Mouse (Mus musculus) liver, embryonic 11.5 days (tissue): ENCODE measurements around the gene 2510039O18Rik. TPM values are rescaled to one million over a fixed set of nuclear protein-coding genes. Genes with fewer than 3 reads are reported as not detected.

ENCODE experiments used
- ATAC-seq: fragments of 200-750 bp; cut with Nextera tagmentation; replicated peaks from 2 replicates; pipeline ENCODE4 v1.8.0; 2017; ENCODE audit warnings: moderate number of reproducible peaks, mild to moderate bottlenecking, moderate TSS enrichment, moderate library complexity; ENCODE audit not compliant: low FRiP score
- DNase-seq: peaks from one replicate; pipeline ENCODE4 v3.0.0-alpha.2; 2017; ENCODE audit warnings: low spot score
- H3K27ac ChIP-seq: fragments of 300-500 bp; sonication (generic); 2 replicates; pipeline ENCODE4 v1.5.1; 2014; ENCODE audit warnings: mild to moderate bottlenecking, low read depth, low read length, control low read depth
- H3K27me3 ChIP-seq: fragments of 300-500 bp; sonication (generic); replicated peaks from 2 replicates; pipeline ENCODE4 v1.6.1; 2014; ENCODE audit warnings: low read length, mixed read lengths; ENCODE audit not compliant: control insufficient read depth, insufficient read depth
- H3K36me3 ChIP-seq: fragments of 300-500 bp; sonication (generic); 2 replicates; pipeline ENCODE4 v1.6.1; 2014; ENCODE audit warnings: mild to moderate bottlenecking, low read length, moderate library complexity, mixed read lengths; ENCODE audit not compliant: control insufficient read depth, insufficient read depth
- H3K4me1 ChIP-seq: fragments of 300-500 bp; sonication (generic); replicated peaks from 2 replicates; pipeline ENCODE4 v1.6.1; 2014; ENCODE audit warnings: low read length, mixed read lengths; ENCODE audit not compliant: control insufficient read depth, insufficient read depth
- H3K4me2 ChIP-seq: fragments of 300-500 bp; sonication (generic); 2 replicates; pipeline ENCODE4 v1.6.1; 2014; ENCODE audit warnings: mild to moderate bottlenecking, control low read depth, moderate library complexity
- H3K4me3 ChIP-seq: fragments of 300-500 bp; sonication (generic); 2 replicates; pipeline ENCODE4 v1.5.1; 2014; ENCODE audit warnings: low read depth, low read length, control low read depth
- H3K9ac ChIP-seq: fragments of 300-500 bp; sonication (generic); 2 replicates; pipeline ENCODE4 v1.6.1; 2014; ENCODE audit warnings: low read depth, low read length, control low read depth
- H3K9me3 ChIP-seq: fragments of 300-500 bp; sonication (generic); 2 replicates; pipeline ENCODE4 v1.6.1; 2016; ENCODE audit warnings: low read length, inconsistent platforms, mixed read lengths; ENCODE audit not compliant: control insufficient read depth
- WGBS: fragments of 180-500 bp; shearing (Covaris S2); extraction: QIAGEN DNeasy Blood & Tissue Kit; methylation state at CpG from one replicate; pipeline ENCODE4 v1.1.7; 2014; 5-methylcytosine and 5-hydroxymethylcytosine counted together
- polyA plus RNA-seq: library from polyadenylated mRNA; unstranded; fragments of >200 nt; fragmentation: Nextera tagmentation; extraction: Ambion mirVana; gene quantifications from 2 replicates; pipeline ENCODE4 v1.2.1, GENCODE M21; 2014

2510039O18Rik gene
- polyA plus RNA-seq = 18.6 and 19.2 TPM in 2 replicates

DNA sequence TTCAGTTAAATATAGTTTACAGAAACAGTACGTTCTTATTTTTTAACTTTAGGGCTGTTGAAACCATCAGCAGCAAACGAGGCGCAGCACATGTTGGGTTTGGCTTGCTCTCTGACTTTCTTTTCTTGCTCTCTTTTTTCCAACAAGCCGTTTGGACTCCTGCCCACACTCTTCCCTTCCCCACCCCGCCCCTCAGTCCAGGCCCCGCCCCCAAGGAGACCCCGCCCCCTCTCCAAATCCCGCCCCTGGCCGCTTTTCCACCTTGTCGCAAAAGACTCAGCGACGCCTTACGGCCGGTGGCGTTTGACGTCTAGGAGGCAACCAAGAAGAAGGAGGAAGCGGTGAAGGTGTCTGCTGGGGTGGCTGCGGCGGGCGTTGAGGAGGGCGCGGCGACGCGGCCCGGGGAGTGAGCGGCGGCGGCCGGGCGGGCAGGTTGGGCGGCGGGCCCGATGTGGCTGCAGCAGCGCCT lies at the start of gene 2510039O18Rik:
2510039O18Rik (plus strand) TSS at position 320 of the 469 bp plus-strand sequence.
- peaks cover 17% of the 10 kb centered on the region for H3K4me1 ChIP-seq
- peak within 1 kb of the TSS; percentile 99 for H3K4me2 ChIP-seq
- WGBS = under 1% methylated on average over 32 of the region's 35 CpGs
- H3K36me3 ChIP-seq = peaks cover 17% of the 10 kb centered on the region
- H3K27ac ChIP-seq = peak within 1 kb of the TSS; percentile 74
- H3K9me3 ChIP-seq = no peaks in the 10 kb centered on the region
- H3K27me3 ChIP-seq = no peaks in the 10 kb centered on the region
- peak within 1 kb of the TSS; percentile 99 for H3K4me3 ChIP-seq
- ATAC-seq = peak; percentile 73
- H3K9ac ChIP-seq = peak within 1 kb of the TSS; percentile 92
- DNase-seq = peak; percentile 84

DNA sequence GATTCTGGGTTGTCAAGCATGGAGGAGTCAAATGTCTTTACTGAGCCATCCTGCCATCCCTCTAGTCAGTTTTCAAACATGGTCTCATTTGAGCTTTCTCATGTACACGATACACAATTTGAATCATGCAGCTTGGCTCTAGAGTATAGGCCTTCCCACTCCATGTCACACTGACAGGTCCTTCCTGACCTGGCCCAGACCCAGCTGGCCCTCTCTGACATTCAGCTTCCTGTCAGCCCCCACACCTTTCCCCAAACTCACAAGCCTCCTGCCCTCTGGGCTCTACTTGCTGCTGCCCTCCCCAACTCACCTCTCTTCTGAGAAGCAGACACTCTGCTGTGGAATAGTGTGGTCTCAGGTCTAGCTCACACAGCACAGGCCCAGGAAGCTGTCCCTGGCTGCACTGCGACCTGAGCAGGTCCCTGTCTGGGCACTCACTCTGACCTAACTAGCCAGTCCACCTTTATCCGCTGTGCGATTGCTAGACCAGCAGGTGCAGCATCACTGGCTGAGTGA lies 44.8 kb upstream of the 2510039O18Rik start:
- peaks cover 35% of the 10 kb centered on the region; the same call in 1 of the 2 replicates for H3K36me3 ChIP-seq
- H3K27ac ChIP-seq = no peak overlapping the region
- H3K9me3 ChIP-seq = no peaks in the 10 kb centered on the region
- H3K4me2 ChIP-seq = no peak overlapping the region
- DNase-seq (no peak), ATAC-seq (no peak)
- peaks cover 3% of the 10 kb centered on the region; the same call in 1 of the 2 replicates for H3K4me1 ChIP-seq
- no peak overlapping the region for H3K4me3 ChIP-seq
- 83% methylated on average over 4 of the region's 4 CpGs for WGBS
- no peaks in the 10 kb centered on the region for H3K27me3 ChIP-seq
- no peak overlapping the region for H3K9ac ChIP-seq

DNA sequence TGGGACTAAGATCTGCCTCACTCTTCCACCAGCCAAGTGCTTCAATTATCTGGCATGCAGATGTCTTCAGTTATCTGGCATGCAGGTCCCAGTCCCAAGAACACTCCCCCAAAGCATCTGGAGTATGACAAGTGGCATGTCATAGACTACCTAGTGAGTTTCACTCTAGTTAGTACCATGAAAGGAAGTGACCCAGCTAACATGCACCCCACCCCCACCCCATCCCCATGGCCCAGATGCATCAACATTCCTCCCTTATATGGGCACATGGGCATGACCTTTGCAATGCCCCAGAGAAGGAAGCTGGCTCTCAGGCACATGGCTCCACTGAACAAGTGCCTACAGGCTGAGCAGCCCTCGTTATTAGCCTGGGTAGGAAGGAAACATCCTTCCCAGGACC lies 44.3 kb upstream of the 2510039O18Rik start:
- Histone ChIP-seq H3K4me1 (peaks cover 5% of the 10 kb centered on the region; the same call in 1 of the 2 replicates), H3K4me3 (no peak overlapping the region), H3K36me3 (peaks cover 36% of the 10 kb centered on the region; the same call in 1 of the 2 replicates), H3K27ac (no peak overlapping the region), H3K27me3 (no peaks in the 10 kb centered on the region), H3K9me3 (no peaks in the 10 kb centered on the region), H3K9ac (no peak overlapping the region), H3K4me2 (no peak overlapping the region)
- DNase-seq = no peak
- 77% methylated on average over 1 of the region's 1 CpGs for WGBS
- no peak for ATAC-seq

DNA sequence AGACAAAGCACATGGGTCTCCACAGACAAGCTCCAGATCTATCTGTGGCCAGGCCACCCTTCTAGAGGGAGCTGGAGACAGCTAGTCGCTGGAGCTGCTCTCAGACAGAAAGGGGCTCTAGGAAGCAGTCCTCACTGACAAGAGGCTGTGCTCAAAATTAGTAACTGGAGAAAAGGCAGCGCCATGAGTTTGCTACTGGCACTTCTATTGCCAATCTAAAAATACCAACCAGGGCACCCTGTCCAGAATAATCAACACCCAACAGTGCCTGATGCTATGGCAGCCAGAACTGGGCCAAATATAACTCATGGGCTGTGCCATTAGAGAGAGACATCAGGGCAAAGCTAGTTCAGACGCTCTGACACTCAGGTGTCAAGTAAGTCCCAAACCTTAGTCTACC lies 43.3 kb upstream of the 2510039O18Rik start:
- Histone ChIP-seq H3K27me3 (no peaks in the 10 kb centered on the region), H3K9me3 (no peaks in the 10 kb centered on the region), H3K4me1 (peaks cover 5% of the 10 kb centered on the region; the same call in 1 of the 2 replicates), H3K9ac (no peak overlapping the region), H3K4me2 (no peak overlapping the region), H3K36me3 (peaks cover 36% of the 10 kb centered on the region; the same call in 1 of the 2 replicates), H3K4me3 (no peak overlapping the region), H3K27ac (no peak overlapping the region)
- no peak for DNase-seq
- no peak for ATAC-seq
- WGBS = 83% methylated on average over 3 of the region's 3 CpGs

DNA sequence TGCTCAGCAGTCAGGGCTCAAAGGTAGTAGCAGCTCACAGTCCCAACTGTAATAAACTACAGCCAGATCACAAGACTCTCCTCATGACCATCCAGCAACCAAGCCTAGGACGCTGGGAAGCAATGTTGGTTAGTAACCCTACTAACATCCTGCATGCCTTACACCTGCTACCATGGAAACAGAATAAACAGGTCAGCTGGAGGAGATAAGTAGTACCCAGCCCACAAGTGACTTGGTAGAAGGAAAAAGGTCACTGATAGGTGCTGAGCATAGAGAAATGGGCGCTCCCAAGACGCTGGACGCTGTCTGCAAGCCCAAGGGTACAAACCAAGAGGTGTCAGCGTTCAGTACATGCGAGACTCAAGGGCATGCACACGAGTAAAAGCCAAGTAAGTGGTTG lies 40.2 kb upstream of the 2510039O18Rik start:
- no peaks in the 10 kb centered on the region for H3K9me3 ChIP-seq
- no peak overlapping the region for H3K4me3 ChIP-seq
- no peaks in the 10 kb centered on the region for H3K27me3 ChIP-seq
- no peak overlapping the region for H3K9ac ChIP-seq
- DNase-seq = no peak
- H3K27ac ChIP-seq = no peak overlapping the region
- WGBS = 86% methylated on average over 7 of the region's 7 CpGs
- peaks cover 37% of the 10 kb centered on the region; the same call in 1 of the 2 replicates for H3K36me3 ChIP-seq
- H3K4me1 ChIP-seq = peaks cover 14% of the 10 kb centered on the region; the same call in 1 of the 2 replicates
- no peak for ATAC-seq
- H3K4me2 ChIP-seq = no peak overlapping the region

DNA sequence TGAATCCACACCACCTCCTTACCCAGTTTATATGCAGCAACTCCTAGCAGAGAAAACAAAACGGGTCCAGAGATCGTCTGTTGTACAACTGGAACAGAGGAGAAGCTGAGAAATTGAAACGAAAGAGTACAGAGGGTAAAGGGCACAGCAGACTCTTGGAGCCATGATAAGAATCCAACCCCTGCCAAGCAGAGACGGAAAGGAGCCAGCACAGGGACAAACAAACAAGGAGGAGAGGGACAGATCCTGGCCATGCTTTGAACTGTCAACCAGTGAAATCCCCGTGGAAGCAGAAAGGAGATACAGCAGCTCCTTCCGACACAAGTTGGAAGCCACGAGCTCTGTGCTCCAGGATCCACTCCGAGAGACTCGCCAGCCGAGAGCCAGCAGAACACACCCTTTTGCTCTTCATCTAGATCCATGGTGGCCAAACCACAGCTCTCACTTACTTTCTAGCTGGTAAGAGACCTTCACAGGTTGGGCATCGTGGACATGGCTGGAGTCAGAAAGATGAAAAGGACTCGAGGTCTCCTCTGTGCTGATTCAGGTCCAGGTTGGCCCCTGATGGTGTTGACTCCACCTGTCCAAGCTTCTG lies 37.7 kb upstream of the 2510039O18Rik start:
- peak overlapping the region; percentile 80 for H3K9ac ChIP-seq
- H3K4me2 ChIP-seq = peak overlapping the region; percentile 80
- H3K27me3 ChIP-seq = no peaks in the 10 kb centered on the region
- no peaks in the 10 kb centered on the region for H3K9me3 ChIP-seq
- H3K36me3 ChIP-seq = peaks cover 21% of the 10 kb centered on the region; the same call in 1 of the 2 replicates
- DNase-seq (no peak), ATAC-seq (no peak)
- H3K27ac ChIP-seq = no peak overlapping the region
- H3K4me3 ChIP-seq = no peak overlapping the region
- peaks cover 14% of the 10 kb centered on the region; the same call in 1 of the 2 replicates for H3K4me1 ChIP-seq
- 90% methylated on average over 12 of the region's 12 CpGs for WGBS

DNA sequence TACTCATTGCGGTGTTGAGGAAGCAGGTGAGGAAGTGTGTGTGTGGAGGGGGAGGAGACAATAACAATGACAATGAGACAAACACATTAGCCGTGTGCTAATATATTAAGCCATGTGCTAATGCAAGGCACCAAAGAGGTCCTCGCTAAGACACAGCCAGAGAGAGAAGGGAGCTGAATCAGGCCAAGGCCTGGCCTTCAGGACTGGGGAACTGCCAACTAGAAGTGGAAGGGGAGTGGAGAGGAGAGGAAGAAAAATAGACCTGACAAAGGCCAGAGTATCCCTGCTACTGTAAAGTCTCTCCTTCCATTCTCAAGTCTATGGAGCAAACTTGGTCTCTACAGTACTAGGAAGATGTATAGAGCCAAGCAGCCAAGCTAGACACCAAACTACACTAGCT lies 37.1 kb upstream of the 2510039O18Rik start:
- Histone ChIP-seq H3K4me1 (peaks cover 14% of the 10 kb centered on the region; the same call in 1 of the 2 replicates), H3K4me3 (peak overlapping the region; percentile 89), H3K9me3 (no peaks in the 10 kb centered on the region), H3K36me3 (peaks cover 17% of the 10 kb centered on the region; the same call in 1 of the 2 replicates), H3K9ac (peak overlapping the region; percentile 80), H3K27me3 (no peaks in the 10 kb centered on the region), H3K27ac (no peak overlapping the region), H3K4me2 (peak overlapping the region; percentile 80)
- 69% methylated on average over 3 of the region's 3 CpGs for WGBS
- ATAC-seq (no peak), DNase-seq (no peak)

DNA sequence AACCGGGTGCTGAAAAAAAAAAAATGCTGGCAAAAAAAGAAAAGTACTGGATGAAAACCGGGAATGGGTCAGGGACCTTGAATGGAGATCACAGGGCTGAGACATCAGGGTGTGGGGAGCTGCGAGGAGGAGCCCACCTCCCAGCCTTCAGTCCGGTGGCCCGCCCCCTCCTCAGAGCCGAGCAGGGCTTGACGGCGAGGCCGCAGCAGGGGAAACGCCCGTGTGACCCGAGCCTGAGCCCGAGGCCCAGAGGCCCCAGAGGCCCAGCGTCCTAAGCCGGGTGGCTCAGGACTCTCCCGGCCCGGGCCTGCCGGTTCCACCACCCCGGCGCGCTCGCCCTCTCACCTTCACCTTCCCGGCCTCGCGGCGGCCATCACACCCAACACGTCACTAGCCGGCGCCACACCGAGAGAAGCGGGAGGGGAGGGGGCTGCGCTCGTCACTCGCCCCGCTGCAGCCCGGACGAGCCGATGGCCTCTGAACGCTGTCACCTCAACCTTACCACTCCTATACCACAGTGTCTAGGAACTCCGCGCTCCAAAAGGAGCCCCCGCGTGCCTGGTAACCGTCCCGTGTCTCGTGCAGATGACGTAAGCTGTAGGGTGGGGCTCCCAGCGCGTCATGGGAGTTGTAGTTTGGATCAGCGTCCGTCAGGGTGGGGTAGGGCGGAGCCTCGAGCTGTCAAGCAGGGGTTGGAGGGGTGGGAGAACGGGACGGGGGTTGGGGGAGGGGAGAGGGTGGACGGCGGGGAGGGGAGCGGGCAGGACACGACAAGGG lies 36.2 kb upstream of the 2510039O18Rik start, which contains the start of gene Mfn2:
Mfn2 (minus strand) TSS at position 392 of the 777 bp plus-strand sequence.
- peak within 1 kb of the TSS; percentile 76 for H3K27ac ChIP-seq
- peak within 1 kb of the TSS; percentile 89 for H3K4me3 ChIP-seq
- H3K9ac ChIP-seq = peak within 1 kb of the TSS; percentile 80
- peaks cover 14% of the 10 kb centered on the region; the same call in 1 of the 2 replicates for H3K4me1 ChIP-seq
- peaks cover 13% of the 10 kb centered on the region; the same call in 1 of the 2 replicates for H3K36me3 ChIP-seq
- WGBS = under 1% methylated on average over 59 of the region's 59 CpGs
- no peaks in the 10 kb centered on the region for H3K9me3 ChIP-seq
- DNase-seq (peak; percentile 91), ATAC-seq (peak; percentile 91)
- peak within 1 kb of the TSS; percentile 80 for H3K4me2 ChIP-seq
- H3K27me3 ChIP-seq = no peaks in the 10 kb centered on the region
